Mouse (Mus musculus): ENCODE data around the gene Ppil2. TPM values are rescaled to one million over a fixed set of nuclear protein-coding genes. Genes with fewer than 3 reads are reported as not detected.

Ppil2 gene
- polyA plus RNA-seq, 1 experiment from 2014 or later = 136 TPM

DNA sequence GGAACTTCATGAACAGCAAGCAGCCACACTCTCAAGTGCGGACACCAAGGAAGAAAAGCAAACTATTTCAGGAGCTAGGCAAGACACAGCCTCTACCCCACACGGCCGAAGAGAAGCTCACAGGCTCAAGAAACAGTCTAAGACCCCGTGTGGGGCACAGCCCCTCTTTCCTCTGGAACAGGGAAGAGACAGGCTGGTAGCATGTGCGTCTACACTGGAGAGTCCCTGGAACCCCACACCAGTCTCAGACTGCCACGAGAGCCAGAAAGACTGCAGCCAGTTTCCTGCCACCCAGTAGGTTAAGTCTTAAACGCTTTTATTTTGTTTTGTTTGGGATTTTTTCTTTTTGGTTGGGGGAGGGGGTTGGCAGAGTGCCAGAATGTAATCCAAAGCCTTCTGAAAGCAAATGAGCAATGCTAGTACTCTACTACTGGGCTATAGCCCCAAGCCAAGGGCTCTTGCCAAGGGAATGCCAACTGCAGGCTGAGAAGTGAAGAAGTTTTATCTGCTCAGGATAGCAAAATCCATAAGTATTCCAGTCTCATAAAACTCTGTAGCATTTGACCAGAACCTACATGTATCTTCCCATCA lies 8.3 kb downstream of the Ppil2 start:
- peaks cover 78% of the 10 kb centered on the region for H3K36me3 ChIP-seq (ENCODE audit: insufficient read depth)
- peaks cover 10% of the 10 kb centered on the region for H3K4me1 ChIP-seq (ENCODE audit: insufficient read depth)
- DNase-seq (peak; percentile 75), ATAC-seq (ENCODE audit: insufficient read depth) (peak; percentile 59; the same call in 1 of the 2 replicates)
- 60% methylated on average over 7 of the region's 7 CpGs for WGBS
- no peaks in the 10 kb centered on the region for H3K9me3 ChIP-seq (ENCODE audit: low read depth, low read length)
- H3K27ac ChIP-seq (ENCODE audit: low read depth) = peak overlapping the region; percentile 32
- no peak for TF ChIP-seq CTCF (IDR thresholded peaks at IDR 0.05; ENCODE audit: low read depth)
- no peak overlapping the region for H3K4me2 ChIP-seq
- H3K27me3 ChIP-seq (ENCODE audit: insufficient read depth, low read length) = no peaks in the 10 kb centered on the region
- H3K9ac ChIP-seq = no peak overlapping the region
- no peak overlapping the region for H3K4me3 ChIP-seq (ENCODE audit: low read depth, low read length)

DNA sequence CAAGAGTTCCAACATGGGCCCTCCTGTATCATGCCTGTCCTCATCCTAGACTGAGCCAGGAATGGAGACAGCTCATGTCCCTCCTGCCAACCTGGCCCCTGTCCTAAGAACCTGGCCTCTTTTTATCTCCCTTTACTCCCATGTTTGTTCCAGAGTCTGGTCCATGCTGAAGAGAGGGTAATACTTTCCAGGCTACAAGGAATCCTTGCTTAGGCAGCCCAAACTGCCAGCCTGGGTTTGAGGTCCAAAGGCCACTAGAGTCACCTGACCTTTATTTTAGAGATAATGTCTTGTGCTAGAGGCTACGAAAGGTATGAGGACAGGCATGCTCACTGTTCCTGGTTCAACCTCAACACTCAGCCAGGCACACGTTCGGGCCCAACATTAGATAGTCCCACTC lies 14.1 kb downstream of the Ppil2 start:
- WGBS = 91% methylated on average over 3 of the region's 3 CpGs
- no peak overlapping the region for H3K9ac ChIP-seq
- no peak overlapping the region for H3K27ac ChIP-seq (ENCODE audit: low read depth)
- no peak for TF ChIP-seq CTCF (IDR thresholded peaks at IDR 0.05; ENCODE audit: low read depth)
- no peaks in the 10 kb centered on the region for H3K27me3 ChIP-seq (ENCODE audit: insufficient read depth, low read length)
- ATAC-seq (ENCODE audit: insufficient read depth) = no peak
- DNase-seq = no peak
- H3K4me1 ChIP-seq (ENCODE audit: insufficient read depth) = no peaks in the 10 kb centered on the region
- H3K36me3 ChIP-seq (ENCODE audit: insufficient read depth) = peaks cover 84% of the 10 kb centered on the region
- H3K4me3 ChIP-seq (ENCODE audit: low read depth, low read length) = no peak overlapping the region
- no peaks in the 10 kb centered on the region for H3K9me3 ChIP-seq (ENCODE audit: low read depth, low read length)
- no peak overlapping the region for H3K4me2 ChIP-seq

DNA sequence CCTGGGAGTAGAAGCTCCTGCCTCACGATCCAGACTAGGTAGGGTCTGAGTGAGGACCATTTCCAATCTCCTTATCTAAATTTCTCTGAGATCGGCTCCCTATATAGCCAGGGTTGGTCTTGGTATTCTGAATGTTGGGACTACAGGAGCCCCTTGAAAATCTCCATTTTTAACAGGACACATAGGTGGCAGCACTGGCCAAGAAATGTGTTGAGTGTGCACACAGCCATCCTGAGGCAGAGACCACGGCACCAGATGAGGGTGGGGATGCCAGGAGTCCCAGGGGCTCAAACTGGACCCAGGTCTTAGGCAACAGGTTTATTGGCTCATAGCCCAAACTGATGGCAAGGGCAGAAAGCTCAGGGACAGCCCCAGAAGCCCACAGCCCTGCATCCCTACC lies 22.7 kb downstream of the Ppil2 start:
- H3K27me3 ChIP-seq (ENCODE audit: insufficient read depth, low read length) = no peaks in the 10 kb centered on the region
- TF ChIP-seq CTCF (IDR thresholded peaks at IDR 0.05; ENCODE audit: low read depth) = peak; percentile 39
- no peak overlapping the region for H3K27ac ChIP-seq (ENCODE audit: low read depth)
- no peaks in the 10 kb centered on the region for H3K9me3 ChIP-seq (ENCODE audit: low read depth, low read length)
- no peak overlapping the region for H3K4me3 ChIP-seq (ENCODE audit: low read depth, low read length)
- ATAC-seq (ENCODE audit: insufficient read depth) = no peak
- no peaks in the 10 kb centered on the region for H3K4me1 ChIP-seq (ENCODE audit: insufficient read depth)
- H3K9ac ChIP-seq = no peak overlapping the region
- WGBS = 63% methylated on average over 3 of the region's 3 CpGs
- peaks cover 100% of the 10 kb centered on the region for H3K36me3 ChIP-seq (ENCODE audit: insufficient read depth)
- peak; percentile 50 for DNase-seq
- no peak overlapping the region for H3K4me2 ChIP-seq

DNA sequence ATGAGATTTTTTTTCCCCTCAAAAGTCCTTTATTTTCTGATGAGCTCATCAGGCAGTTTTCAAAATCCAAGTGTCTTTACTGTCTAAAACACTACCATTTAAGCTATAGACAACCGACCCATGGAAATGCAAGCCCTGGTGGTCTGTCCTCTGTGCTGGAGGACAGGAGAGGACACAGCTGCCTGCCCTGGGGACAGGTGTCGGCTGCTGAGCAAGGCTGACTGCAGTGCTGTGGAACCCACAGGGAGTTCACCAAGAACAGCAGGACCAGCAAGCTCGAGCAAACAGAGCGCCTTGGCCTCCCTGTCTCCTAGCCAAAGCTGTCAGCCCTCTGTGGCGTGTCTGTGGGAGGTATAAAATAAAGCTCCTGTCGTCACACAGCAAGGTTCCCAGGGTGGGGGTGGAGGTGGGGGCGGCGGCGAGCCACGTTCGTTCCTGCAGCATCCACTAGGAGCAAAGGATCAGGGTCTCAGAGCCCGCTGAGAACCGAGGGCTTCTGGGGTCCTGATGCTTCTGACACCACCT lies 24.3 kb downstream of the Ppil2 start:
- Histone ChIP-seq H3K36me3 (ENCODE audit: insufficient read depth) (peaks cover 94% of the 10 kb centered on the region), H3K9me3 (ENCODE audit: low read depth, low read length) (no peaks in the 10 kb centered on the region), H3K9ac (no peak overlapping the region), H3K4me2 (no peak overlapping the region), H3K27me3 (ENCODE audit: insufficient read depth, low read length) (no peaks in the 10 kb centered on the region), H3K4me1 (ENCODE audit: insufficient read depth) (no peaks in the 10 kb centered on the region), H3K27ac (ENCODE audit: low read depth) (no peak overlapping the region), H3K4me3 (ENCODE audit: low read depth, low read length) (no peak overlapping the region)
- ATAC-seq (ENCODE audit: insufficient read depth) (no peak), DNase-seq (no peak)
- WGBS = 76% methylated on average over 13 of the region's 13 CpGs
- TF ChIP-seq CTCF (IDR thresholded peaks at IDR 0.05; ENCODE audit: low read depth) = no peak

DNA sequence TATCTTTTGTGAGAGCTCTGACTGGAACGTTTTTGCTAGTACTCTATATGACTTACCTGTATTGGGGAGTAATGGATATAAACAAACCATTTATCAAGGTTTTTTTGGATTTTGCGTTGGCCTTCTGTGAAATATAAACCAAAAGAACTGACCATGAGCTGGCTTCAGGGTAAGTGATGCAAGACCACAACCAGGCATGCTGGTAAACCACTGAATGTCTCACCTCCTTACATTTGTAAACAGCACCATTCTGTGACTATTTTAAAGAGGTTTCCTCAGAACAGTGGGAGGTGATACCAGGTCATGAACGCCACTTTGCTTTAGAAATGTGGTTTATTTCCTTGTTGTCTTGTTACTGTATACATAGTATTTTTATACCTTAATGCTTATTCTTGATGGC lies 24.8 kb downstream of the Ppil2 start:
- no peaks in the 10 kb centered on the region for H3K9me3 ChIP-seq (ENCODE audit: low read depth, low read length)
- DNase-seq = no peak
- TF ChIP-seq CTCF (IDR thresholded peaks at IDR 0.05; ENCODE audit: low read depth) = no peak
- no peaks in the 10 kb centered on the region for H3K27me3 ChIP-seq (ENCODE audit: insufficient read depth, low read length)
- WGBS = 69% methylated on average over 3 of the region's 3 CpGs
- no peak overlapping the region for H3K4me3 ChIP-seq (ENCODE audit: low read depth, low read length)
- no peak overlapping the region for H3K27ac ChIP-seq (ENCODE audit: low read depth)
- H3K4me1 ChIP-seq (ENCODE audit: insufficient read depth) = no peaks in the 10 kb centered on the region
- ATAC-seq (ENCODE audit: insufficient read depth) = no peak
- peaks cover 89% of the 10 kb centered on the region for H3K36me3 ChIP-seq (ENCODE audit: insufficient read depth)
- H3K9ac ChIP-seq = no peak overlapping the region
- H3K4me2 ChIP-seq = no peak overlapping the region

DNA sequence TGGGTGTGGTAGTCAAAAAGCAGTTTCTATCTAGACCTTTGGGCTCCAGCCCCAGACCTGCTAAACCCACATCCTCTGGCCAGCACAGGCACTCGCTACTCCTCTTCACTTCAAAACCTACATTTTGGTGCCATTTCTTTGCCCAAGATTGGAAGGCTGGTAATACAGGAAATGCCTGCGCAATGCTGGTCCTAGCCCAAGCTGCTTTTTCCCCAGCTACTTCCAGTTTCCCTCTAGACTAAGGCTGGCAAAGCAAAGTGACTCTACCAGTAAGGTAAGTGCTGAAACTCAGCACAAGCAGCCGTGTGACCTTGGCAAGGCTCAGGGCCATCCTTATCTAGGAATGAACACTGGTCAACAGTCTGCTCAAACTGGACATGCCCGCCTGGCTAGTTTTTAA lies 25.4 kb downstream of the Ppil2 start:
- 81% methylated on average over 4 of the region's 4 CpGs for WGBS
- ATAC-seq (ENCODE audit: insufficient read depth) (no peak), DNase-seq (no peak)
- H3K36me3 ChIP-seq (ENCODE audit: insufficient read depth) = peaks cover 83% of the 10 kb centered on the region
- H3K9ac ChIP-seq = no peak overlapping the region
- no peak overlapping the region for H3K4me2 ChIP-seq
- no peaks in the 10 kb centered on the region for H3K9me3 ChIP-seq (ENCODE audit: low read depth, low read length)
- H3K4me1 ChIP-seq (ENCODE audit: insufficient read depth) = no peaks in the 10 kb centered on the region
- H3K27me3 ChIP-seq (ENCODE audit: insufficient read depth, low read length) = no peaks in the 10 kb centered on the region
- no peak overlapping the region for H3K27ac ChIP-seq (ENCODE audit: low read depth)
- TF ChIP-seq CTCF (IDR thresholded peaks at IDR 0.05; ENCODE audit: low read depth) = no peak
- no peak overlapping the region for H3K4me3 ChIP-seq (ENCODE audit: low read depth, low read length)

DNA sequence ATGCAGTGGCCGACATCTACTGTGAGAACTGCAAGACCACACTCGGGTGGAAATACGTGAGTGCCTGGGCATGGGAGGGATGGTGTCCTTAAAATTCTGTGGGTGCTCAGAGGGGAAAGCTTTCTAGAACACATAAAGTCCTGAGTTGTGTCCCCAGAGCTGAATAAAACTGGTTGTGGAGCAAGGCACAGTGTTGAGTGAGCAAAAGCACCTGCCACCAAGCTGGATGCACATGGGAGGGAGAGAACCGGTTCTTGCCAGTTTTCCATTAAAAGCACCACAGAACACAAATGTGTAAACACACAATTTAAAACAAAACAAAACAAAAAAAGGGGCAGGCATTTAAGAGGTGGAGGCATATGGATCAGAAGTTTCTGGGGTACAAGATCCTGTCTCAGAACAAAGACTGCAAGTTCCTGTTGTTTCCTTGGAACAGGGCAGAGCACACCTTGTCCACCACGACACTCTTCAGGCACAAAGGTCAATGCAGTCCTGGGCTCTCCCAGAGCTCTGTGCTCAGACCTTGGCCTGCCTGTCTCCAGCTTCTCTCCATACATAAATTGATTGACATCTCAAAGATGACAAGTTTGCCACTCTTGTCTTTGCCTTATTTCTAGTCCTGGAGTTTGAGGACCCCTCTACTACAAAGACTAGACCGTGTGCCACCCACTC lies 28.8 kb downstream of the Ppil2 start:
- Histone ChIP-seq H3K4me3 (ENCODE audit: low read depth, low read length) (no peak overlapping the region), H3K4me2 (no peak overlapping the region), H3K27ac (ENCODE audit: low read depth) (no peak overlapping the region), H3K9me3 (ENCODE audit: low read depth, low read length) (no peaks in the 10 kb centered on the region), H3K4me1 (ENCODE audit: insufficient read depth) (no peaks in the 10 kb centered on the region), H3K27me3 (ENCODE audit: insufficient read depth, low read length) (no peaks in the 10 kb centered on the region), H3K36me3 (ENCODE audit: insufficient read depth) (peaks cover 53% of the 10 kb centered on the region), H3K9ac (no peak overlapping the region)
- WGBS = 70% methylated on average over 6 of the region's 6 CpGs
- ATAC-seq (ENCODE audit: insufficient read depth) = no peak
- TF ChIP-seq CTCF (IDR thresholded peaks at IDR 0.05; ENCODE audit: low read depth) = no peak
- peak; percentile 39 for DNase-seq

All from lung, embryonic 14.5 days (tissue).